Mouse (Mus musculus) adrenal gland, postnatal 10 days (tissue): ENCODE measurements around the gene Arhgap31. TPM values are rescaled to one million over a fixed set of nuclear protein-coding genes. Genes with fewer than 3 reads are reported as not detected.
A peak's percentile ranks its signal among the peaks of the same experiment; 100 is the strongest.
"Not testable (repeated sequence)": the region's sequence is repeated elsewhere in the genome, so short reads cannot be mapped to it uniquely, and the experiment has no call there.

ENCODE experiments used
- DNase-seq: peaks from one replicate; pipeline ENCODE4 v3.0.0; 2021; ENCODE audit warnings: mixed read lengths
- total RNA-seq, 2 experiments: library from RNA; stranded (reverse); gene quantifications; 2 replicates each; pipeline ENCODE4 v1.2.3; 2021

Gene Arhgap31
- total RNA-seq, 2 experiments from 2014 or later, result 31.6 to 36.3 TPM

GRCm38 (mm10) chr16:38688531-38689264 lies 24.4 kb downstream of the Arhgap31 start:
- DNase-seq, result peak; percentile 64

- DNase-seq, result no peak
Observed at GRCm38 (mm10) chr16:38687673-38688072, 25.4 kb downstream of the Arhgap31 start.

GRCm38 (mm10) chr16:38683094-38683493 lies 30.0 kb downstream of the Arhgap31 start:
- no peak for DNase-seq

GRCm38 (mm10) chr16:38681313-38681712 lies 31.8 kb downstream of the Arhgap31 start:
- no peak for DNase-seq

DNA sequence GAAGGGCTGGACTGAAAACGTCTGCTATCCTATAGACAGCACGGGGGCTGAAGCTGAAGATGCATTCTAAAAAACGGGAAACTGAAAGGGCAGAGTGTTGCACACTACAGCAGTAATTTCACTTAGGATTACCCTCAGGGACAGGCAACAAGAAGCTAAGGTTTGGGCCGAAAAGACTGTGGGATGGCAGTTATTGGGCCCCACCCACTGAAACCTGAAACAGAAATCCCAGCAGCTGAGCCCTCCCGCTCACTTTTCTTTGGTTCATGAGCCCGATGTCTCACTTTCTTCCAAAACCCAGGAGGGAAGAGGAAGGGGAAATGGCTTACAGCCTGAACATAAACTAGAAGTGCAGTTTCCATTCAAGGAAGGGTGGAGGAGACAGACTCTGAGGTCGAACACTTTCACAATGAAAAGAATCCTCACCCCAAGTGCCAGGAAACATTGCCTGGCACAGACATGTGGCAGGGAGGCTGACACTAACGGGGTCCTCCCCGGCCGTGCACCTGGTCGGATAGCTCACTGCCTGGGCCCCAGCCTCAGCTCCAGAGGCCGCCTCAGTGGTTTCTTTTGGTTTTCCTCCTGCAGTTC lies 33.5 kb downstream of the Arhgap31 start:
- DNase-seq, result no peak

DNA sequence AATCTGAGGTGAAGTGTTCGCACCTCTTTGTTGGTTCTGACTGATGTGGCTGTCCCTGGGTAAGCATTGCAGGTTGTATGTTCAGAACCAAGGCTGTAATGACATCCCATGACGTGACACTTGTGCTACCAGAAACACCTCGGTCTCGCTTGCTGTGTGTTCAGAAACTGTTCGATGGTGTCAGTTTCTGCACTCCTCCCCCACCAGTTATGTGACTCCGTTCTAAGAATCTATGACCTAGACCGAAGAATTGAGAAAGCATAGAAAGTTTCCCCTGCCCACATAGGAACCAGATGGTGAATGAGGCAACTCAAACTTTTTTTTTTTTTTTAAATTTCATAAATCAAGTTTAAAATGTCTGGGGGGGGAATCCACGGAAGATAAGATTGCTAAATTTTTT lies 34.2 kb downstream of the Arhgap31 start:
- no peak for DNase-seq

DNA sequence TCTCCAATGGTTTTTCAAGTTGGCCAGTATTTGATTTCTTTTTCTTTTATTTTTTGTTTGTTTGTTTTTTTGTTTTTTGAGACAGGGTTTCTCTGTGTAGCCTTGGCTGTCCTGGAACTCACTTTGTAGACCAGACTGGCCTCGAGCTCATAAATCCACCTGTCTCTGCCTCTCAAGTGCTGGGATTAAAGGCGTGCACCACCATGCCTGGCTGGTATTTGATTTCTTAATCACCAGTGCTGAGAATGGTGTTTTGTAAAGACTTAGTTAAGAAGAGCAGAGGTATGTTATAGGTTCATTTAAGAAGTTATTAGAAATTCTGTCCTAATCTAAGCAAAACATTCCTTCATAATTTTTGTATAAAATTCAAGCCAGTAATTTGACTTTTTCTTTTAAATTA lies 35.1 kb downstream of the Arhgap31 start:
- DNase-seq, result not testable (repeated sequence)

- DNase-seq, result no peak
Observed at GRCm38 (mm10) chr16:38677171-38677570, 35.9 kb downstream of the Arhgap31 start.

- no peak for DNase-seq
Observed at GRCm38 (mm10) chr16:38676647-38677046, 36.4 kb downstream of the Arhgap31 start.

DNA sequence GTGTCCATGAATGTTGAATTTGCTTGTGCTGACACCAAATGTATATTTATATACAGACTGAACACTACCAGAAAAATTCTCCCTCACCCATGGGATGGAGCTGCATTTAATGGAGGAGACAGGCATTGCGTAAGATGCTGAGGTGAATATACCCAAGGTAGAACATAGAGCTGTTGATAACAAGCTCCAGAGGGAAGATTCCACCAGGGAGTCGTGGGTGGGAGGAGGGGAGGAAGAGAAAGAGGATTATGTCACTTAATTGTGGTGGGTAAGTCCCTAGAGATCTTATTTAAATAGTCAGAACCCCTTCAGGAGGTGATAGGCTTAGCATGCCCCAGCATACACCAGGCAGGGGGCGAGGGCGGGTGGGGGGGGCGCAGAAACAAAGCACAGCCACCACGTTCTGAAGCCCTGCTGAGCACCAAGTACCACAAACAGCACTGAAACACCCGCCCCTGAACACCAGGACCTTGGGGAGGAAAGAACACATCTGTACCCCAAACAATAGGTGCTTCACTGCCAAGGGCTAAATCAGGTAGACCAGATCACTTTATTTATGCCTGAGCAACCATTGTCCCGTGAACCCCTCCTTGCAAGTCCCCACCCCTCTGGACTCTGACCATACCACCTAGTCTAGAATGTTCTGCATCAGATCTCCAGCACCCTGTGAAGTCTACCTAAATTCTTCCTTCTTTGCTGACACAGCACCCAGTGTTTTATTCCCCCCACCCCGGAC lies 37.3 kb downstream of the Arhgap31 start:
- no peak for DNase-seq

- DNase-seq, result no peak
Observed at GRCm38 (mm10) chr16:38674891-38675290, 38.2 kb downstream of the Arhgap31 start.

DNA sequence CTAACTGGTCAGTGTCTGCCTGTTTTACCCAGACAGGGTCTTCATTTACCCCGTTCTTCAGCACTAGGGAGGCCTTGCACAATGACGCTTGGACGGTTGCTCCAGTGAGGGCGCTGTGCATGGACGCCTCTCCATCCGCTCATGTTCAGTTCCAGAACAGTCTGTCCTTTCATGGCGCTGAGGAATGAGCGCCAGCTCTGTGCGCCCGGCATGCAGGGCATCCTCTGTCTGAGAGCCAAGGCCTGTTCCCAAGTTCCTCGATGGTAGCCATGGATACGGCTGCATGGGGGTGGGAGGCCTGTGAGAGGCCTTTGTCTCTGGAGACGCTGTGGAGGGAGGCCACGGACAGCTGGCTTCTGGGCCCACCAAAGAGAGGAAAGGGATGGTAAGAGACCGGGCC lies 39.6 kb downstream of the Arhgap31 start:
- no peak for DNase-seq

DNA sequence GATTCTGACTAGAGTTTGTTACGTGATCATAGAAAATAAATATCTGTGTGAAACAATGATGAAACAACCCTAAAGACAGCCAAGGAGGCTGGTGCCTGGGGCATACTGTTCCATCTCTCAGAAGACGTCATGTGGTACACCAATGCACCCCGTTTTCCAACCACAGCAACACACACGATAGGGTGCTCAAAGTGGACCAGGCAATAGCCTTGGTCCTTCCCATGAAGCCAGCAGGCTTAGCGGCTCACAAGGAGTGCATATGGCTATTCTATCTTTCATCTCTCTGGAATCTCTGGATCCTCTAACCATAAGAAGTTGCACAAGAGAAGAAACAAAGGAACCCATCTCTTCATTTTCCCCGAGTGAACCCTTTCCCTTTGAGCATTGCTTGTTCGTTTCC lies 40.1 kb downstream of the Arhgap31 start:
- no peak for DNase-seq

GRCm38 (mm10) chr16:38672370-38672769 lies 40.7 kb downstream of the Arhgap31 start:
- DNase-seq, result no peak

GRCm38 (mm10) chr16:38670621-38671390 lies 42.3 kb downstream of the Arhgap31 start:
- peak; percentile 39 for DNase-seq

GRCm38 (mm10) chr16:38668871-38669675 lies 44.0 kb downstream of the Arhgap31 start:
- no peak for DNase-seq

- no peak for DNase-seq
Observed at GRCm38 (mm10) chr16:38666523-38666922, 46.6 kb downstream of the Arhgap31 start.

GRCm38 (mm10) chr16:38666016-38666415 lies 47.1 kb downstream of the Arhgap31 start:
- DNase-seq, result no peak

GRCm38 (mm10) chr16:38662575-38662974 lies 50.5 kb downstream of the Arhgap31 start:
- no peak for DNase-seq

DNA sequence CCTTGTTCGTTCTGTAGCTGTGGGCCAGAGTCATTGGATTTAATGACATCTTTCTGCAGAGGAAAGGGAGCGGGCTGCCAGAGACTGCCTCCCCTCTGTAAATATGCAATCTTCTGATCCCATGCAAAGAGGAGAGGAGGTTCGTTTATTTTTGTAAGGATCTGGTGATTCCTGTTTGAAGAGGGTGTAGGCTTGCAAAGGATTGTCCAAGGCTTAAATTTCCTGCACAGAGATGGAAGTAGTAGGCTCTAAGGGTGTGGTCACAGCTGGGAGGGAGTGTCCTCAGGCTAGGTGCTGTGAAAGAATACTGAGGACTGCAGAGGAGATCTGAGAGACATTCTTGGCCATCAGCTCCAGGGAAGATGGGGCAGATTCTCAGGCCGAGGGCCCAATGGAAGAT lies 58.8 kb downstream of the Arhgap31 start:
- DNase-seq, result no peak

DNA sequence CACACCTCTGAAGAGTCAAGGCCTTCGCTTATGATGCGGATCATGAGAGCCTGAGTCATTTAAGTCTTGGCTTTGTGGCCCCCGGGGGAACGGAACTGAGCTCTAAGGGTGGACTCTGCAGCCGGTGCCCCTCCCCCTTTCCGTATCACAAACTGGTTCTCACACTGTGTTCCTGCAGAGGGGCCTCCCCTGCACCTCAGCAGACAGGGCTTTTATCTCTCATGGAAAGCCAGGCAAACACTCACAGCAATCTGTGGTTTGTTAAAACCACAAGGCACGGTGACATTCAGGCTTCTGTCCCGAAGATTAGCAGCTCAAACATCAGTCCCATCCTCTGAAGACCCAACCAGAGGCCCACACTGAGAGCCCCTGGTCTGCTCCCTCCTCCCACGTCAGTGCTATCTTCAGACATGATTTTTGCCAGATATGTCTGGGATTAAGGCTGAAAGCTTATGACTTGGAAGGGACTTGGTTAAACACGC lies 59.6 kb downstream of the Arhgap31 start:
- peak; percentile 45 for DNase-seq

DNA sequence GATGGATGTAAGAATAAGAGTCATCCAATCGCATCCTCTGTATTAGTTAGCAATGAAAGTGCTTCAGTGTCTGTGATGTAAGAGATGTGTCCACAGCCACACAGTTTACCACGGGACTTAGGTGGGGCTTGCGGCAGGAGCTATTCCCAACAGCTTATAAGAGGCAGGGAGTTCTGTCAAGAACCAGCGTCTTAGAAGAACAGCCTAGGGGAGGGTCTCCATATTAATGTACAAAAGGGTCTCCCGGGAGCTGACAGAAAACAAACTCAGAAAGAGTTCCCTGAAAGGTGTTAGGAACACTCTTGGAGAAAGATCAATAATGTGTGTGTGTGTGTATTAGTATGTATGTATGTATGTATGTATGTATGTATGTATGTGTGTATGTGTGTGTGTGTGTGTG lies 60.4 kb downstream of the Arhgap31 start:
- no peak for DNase-seq
